Mouse (Mus musculus) testis, adult 2 months (tissue): ENCODE data around the gene Dyrk2.

Experiments
- CTCF ChIP-seq: fragments of 200-500 bp; IDR thresholded peaks from 2 replicates; pipeline ENCODE4 v1.5.1; 2012; ENCODE audit warnings: low read depth, mild to moderate bottlenecking, inconsistent platforms, low read length, moderate library complexity; ENCODE audit not compliant: control insufficient read depth, insufficient read depth, insufficient replicate concordance
- POLR2A ChIP-seq: fragments of 200-500 bp; IDR thresholded peaks from 2 replicates; pipeline ENCODE4 v1.6.1; 2012; ENCODE audit warnings: low read depth, mild to moderate bottlenecking, inconsistent platforms, low read length, moderate library complexity; ENCODE audit not compliant: control insufficient read depth

GRCm38 (mm10) chr10:118867896-118868600 is 2.0 kb downstream of the Dyrk2 start:
- TF ChIP-seq POLR2A: no peak
- no peak for TF ChIP-seq CTCF
